Mouse (Mus musculus): ENCODE results near the gene Lin28a.

- TF ChIP-seq GATA1 (IDR thresholded peaks at IDR 0.05; ENCODE audit: borderline replicate concordance, low read length), result no peak
- TF ChIP-seq FLI1 (IDR thresholded peaks at IDR 0.05; ENCODE audit: low read length), result no peak
These were observed 569 bp upstream of the Lin28a start for GRCm38 (mm10) chr4:134019210-134019609.

Measured in megakaryocyte, embryonic 14.5 days (primary cell).